Comparison of ENCODE assay signal across 14 mouse cellular contexts in the genomic region with DNA sequence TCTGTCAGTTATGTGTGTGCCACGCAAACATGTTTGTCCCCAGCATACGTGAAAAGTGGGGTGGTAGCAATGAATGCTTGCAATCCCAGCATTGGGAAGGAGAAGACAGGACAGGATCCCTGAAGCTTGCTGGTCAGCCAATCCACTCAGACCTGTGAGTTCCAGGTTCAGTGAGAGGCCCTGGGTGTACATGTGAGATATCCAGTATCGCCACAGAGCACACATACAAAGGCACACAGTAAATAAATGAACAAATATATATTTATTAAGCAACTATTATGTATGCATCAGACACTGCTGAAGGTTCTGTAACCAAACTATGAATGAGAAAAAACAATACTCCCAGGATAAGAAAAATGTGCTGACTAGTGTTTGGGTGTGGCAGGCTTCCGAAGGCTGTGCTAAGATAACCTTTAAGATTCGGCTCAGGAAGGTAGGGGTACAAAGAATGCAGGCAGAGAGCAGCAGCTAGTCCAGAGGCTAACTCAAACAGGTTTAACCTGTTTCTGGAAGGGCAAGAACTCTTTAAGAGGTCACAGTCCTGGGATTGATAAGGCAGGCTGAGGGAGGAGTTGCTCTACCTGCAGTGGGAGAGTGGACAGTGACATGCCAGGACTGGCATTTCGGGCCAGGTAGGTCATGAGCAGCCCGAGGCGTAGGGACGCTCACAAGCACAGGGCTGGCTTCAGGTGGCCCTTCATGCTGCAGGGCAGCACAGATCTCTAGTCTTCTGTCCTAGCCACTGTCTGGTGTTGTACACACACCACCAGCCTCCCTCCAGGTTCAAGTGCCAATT. TPM values are rescaled to one million over a fixed set of nuclear protein-coding genes. Genes with fewer than 3 reads are reported as not detected.
DNase-seq lines count a peak whose midpoint lies in the region; ATAC-seq and TF ChIP-seq lines count a peak whose summit lies in the region.
"Had no signal": no experiment of that assay in that cellular context is flagged by ENCODE, and none has a peak within 500 bp of the region (broad histone marks: within the 10 kb centered on the region; RNA-seq: fewer than 3 reads in every experiment).

No protein-coding gene starts in this region.

- peaks cover 16% of the 10 kb centered on the region for H3K36me3 ChIP-seq in kidney, embryonic 15.5 days
- no peaks in the 10 kb centered on the region for H3K36me3 ChIP-seq in intestine, embryonic 15.5 days
- peaks cover 2% of the 10 kb centered on the region for H3K36me3 ChIP-seq in myocyte (ENCODE audit: control insufficient read depth, insufficient read depth)
- H3K36me3 ChIP-seq in midbrain, embryonic 10.5 days = peaks cover 39% of the 10 kb centered on the region

- H3ac ChIP-seq in myocyte (ENCODE audit: control insufficient read depth, insufficient read length) = no peak overlapping the region

- no peak overlapping the region for H3K4me3 ChIP-seq in cerebellum, adult 2 months (replicated peaks; ENCODE audit: insufficient read depth, low read depth, low read length)
- H3K4me3 ChIP-seq in kidney, embryonic 15.5 days (replicated peaks) = no peak overlapping the region
- H3K4me3 ChIP-seq in intestine, embryonic 15.5 days (replicated peaks) = no peak overlapping the region
- H3K4me3 ChIP-seq in myocyte = no peak overlapping the region
- no peak overlapping the region for H3K4me3 ChIP-seq in midbrain, embryonic 10.5 days
- H3K4me3 ChIP-seq: limb, embryonic 13.5 days had no signal

- H3K4me1 ChIP-seq in cerebellum, adult 2 months (ENCODE audit: control insufficient read depth, insufficient read depth, low read length) = peaks cover 40% of the 10 kb centered on the region
- peaks cover 23% of the 10 kb centered on the region; the same call in 1 of the 2 replicates for H3K4me1 ChIP-seq in kidney, embryonic 15.5 days
- H3K4me1 ChIP-seq in intestine, embryonic 15.5 days (replicated peaks) = no peaks in the 10 kb centered on the region; the same call in 1 of the 2 replicates
- 0 out of 2 replicates have a peak, but pooled peaks cover 3% of the 10 kb centered on the region for H3K4me1 ChIP-seq in midbrain, embryonic 10.5 days

- no peak for TF ChIP-seq CTCF in cerebellum, adult 2 months (IDR thresholded peaks at IDR 0.05; ENCODE audit: borderline replicate concordance, insufficient read depth, low read depth, low read length)

- no peak for TF ChIP-seq POLR2A in cerebellum, adult 2 months (IDR thresholded peaks at IDR 0.05; ENCODE audit: borderline replicate concordance, insufficient read depth, low read length)
- TF ChIP-seq POLR2A in myocyte (IDR thresholded peaks at IDR 0.05; ENCODE audit: insufficient read length, low read depth) = no peak

- ATAC-seq in kidney, embryonic 15.5 days (replicated peaks; ENCODE audit: low FRiP score) = peak; percentile 63
- peak; percentile 96 for ATAC-seq in intestine, embryonic 15.5 days

- no peak overlapping the region for H3K27ac ChIP-seq in cerebellum, adult 2 months (ENCODE audit: insufficient read depth, low read length)
- 0 out of 2 replicates have a peak overlapping the region, but pooled peaks have one; percentile 6 for H3K27ac ChIP-seq in kidney, embryonic 15.5 days
- 0 out of 2 replicates have a peak overlapping the region, but pooled peaks have one; percentile 42 for H3K27ac ChIP-seq in intestine, embryonic 15.5 days
- no peak overlapping the region; the same call in 1 of the 2 replicates for H3K27ac ChIP-seq in midbrain, embryonic 10.5 days (replicated peaks)
- H3K27ac ChIP-seq: limb, embryonic 13.5 days had no signal

- DNase-seq in cerebellum, adult 2 months = peak; percentile 41 to 47
- DNase-seq in cerebellum, postnatal 36 days = no peak
- DNase-seq in kidney, postnatal 10 days = no peak
- no peak for DNase-seq in midbrain, embryonic 10.5 days (ENCODE audit: low spot score)
- no peak for DNase-seq in layer of hippocampus, postnatal 10 days (ENCODE audit: low spot score in 2 of 2)
- DNase-seq: adrenal gland, postnatal 10 days; cerebellum, adult 11-12 months; gastrocnemius, postnatal 14 days; right cerebral cortex, postnatal 4 days; thymus, adult 2 months had no signal

- H3K79me2 ChIP-seq in myocyte (ENCODE audit: control insufficient read depth, insufficient read depth) = no peaks in the 10 kb centered on the region

- H3K27me3 ChIP-seq in cerebellum, adult 2 months (ENCODE audit: control insufficient read depth, insufficient read depth, low read length) = no peaks in the 10 kb centered on the region
- H3K27me3 ChIP-seq in kidney, embryonic 15.5 days = no peaks in the 10 kb centered on the region
- H3K27me3 ChIP-seq in intestine, embryonic 15.5 days (replicated peaks) = no peaks in the 10 kb centered on the region
- no peaks in the 10 kb centered on the region for H3K27me3 ChIP-seq in myocyte (ENCODE audit: control insufficient read depth, insufficient read depth, insufficient read length)
- H3K27me3 ChIP-seq in midbrain, embryonic 10.5 days (ENCODE audit: low read depth, poor library complexity, severe bottlenecking) = no peaks in the 10 kb centered on the region
- H3K27me3 ChIP-seq: limb, embryonic 13.5 days had no signal

- 69% methylated on average over 9 of the region's 9 CpGs for WGBS in cerebellum, adult 2 months
- 85% methylated on average over 9 of the region's 9 CpGs for WGBS in kidney, embryonic 15.5 days
- 68% methylated on average over 9 of the region's 9 CpGs for WGBS in intestine, embryonic 15.5 days
- WGBS in midbrain, embryonic 10.5 days = 92% methylated on average over 9 of the region's 9 CpGs

- no peaks in the 10 kb centered on the region for H3K9me3 ChIP-seq in kidney, embryonic 15.5 days (replicated peaks)
- H3K9me3 ChIP-seq in intestine, embryonic 15.5 days = no peaks in the 10 kb centered on the region
- H3K9me3 ChIP-seq in midbrain, embryonic 10.5 days (replicated peaks) = no peaks in the 10 kb centered on the region
- H3K9me3 ChIP-seq: limb, embryonic 13.5 days had no signal

- H3K9ac ChIP-seq in kidney, embryonic 15.5 days = no peak overlapping the region
- no peak overlapping the region for H3K9ac ChIP-seq in intestine, embryonic 15.5 days
- H3K9ac ChIP-seq: limb, embryonic 13.5 days had no signal

- H3K4me2 ChIP-seq in kidney, embryonic 15.5 days = no peak overlapping the region
- H3K4me2 ChIP-seq in intestine, embryonic 15.5 days (replicated peaks) = peak overlapping the region; percentile 36
- H3K4me2 ChIP-seq in myocyte (ENCODE audit: low read depth) = no peak overlapping the region
- H3K4me2 ChIP-seq: limb, embryonic 13.5 days had no signal

TF ChIP-seq in myocyte, 11 proteins besides CTCF, POLR2A, EP300 and RAD21:
- no peak for TF ChIP-seq MYOD1 (IDR thresholded peaks at IDR 0.05; ENCODE audit: control insufficient read depth in 1 of 3, insufficient read length in 2 of 3, low read depth in 2 of 3)
- peak; percentile 55 for TF ChIP-seq POLR2AphosphoS2 (IDR thresholded peaks at IDR 0.05; ENCODE audit: insufficient read length, low read depth)
- no peak for TF ChIP-seq TCF3 (IDR thresholded peaks at IDR 0.05; ENCODE audit: insufficient read length, low read depth)
- TF ChIP-seq CEBPB (IDR thresholded peaks at IDR 0.05; ENCODE audit: insufficient read depth, poor library complexity, severe bottlenecking) = no peak

RNA-seq across cellular contexts. Expression of gene Tbpl1, which starts 33.4 kb away (rescaled TPM):
- 57.6 and 64.2 TPM in 2 replicates for polyA plus RNA-seq in cerebellum, adult 2 months (2012; rRNA removed)
- polyA plus RNA-seq in kidney, embryonic 15.5 days (2015; fragmentation: Nextera tagmentation; extraction: Ambion mirVana) = 74.5 and 75.7 TPM in 2 replicates
- 47.7 and 54.8 TPM in 2 replicates for polyA plus RNA-seq in intestine, embryonic 15.5 days (2015; fragmentation: Nextera tagmentation; extraction: Ambion mirVana)
- 72.5 TPM for polyA plus RNA-seq in myocyte (2012; fragmentation: generic; extraction: Trizol)
- polyA plus RNA-seq in midbrain, embryonic 10.5 days (2016; fragmentation: Nextera tagmentation; extraction: Ambion mirVana) = 102 and 107 TPM in 2 replicates
- 10 to 100 TPM; 58.9 to 61.9 TPM for total RNA-seq in layer of hippocampus, postnatal 10 days (2021)

RNA-seq across cellular contexts. Expression of gene Slc2a12, which starts 53.5 kb away (rescaled TPM):
- 1.3 and 2.8 TPM in 2 replicates for polyA plus RNA-seq in cerebellum, adult 2 months (2012; rRNA removed)
- polyA plus RNA-seq in kidney, embryonic 15.5 days (2015; fragmentation: Nextera tagmentation; extraction: Ambion mirVana) = 1.9 and 2.9 TPM in 2 replicates
- 0.38 and 0.40 TPM in 2 replicates for polyA plus RNA-seq in intestine, embryonic 15.5 days (2015; fragmentation: Nextera tagmentation; extraction: Ambion mirVana)
- polyA plus RNA-seq in myocyte (2012; fragmentation: generic; extraction: Trizol) = 0.01 TPM
- polyA plus RNA-seq in midbrain, embryonic 10.5 days (2016; fragmentation: Nextera tagmentation; extraction: Ambion mirVana) = 1.5 and 1.7 TPM in 2 replicates
- 1 to 10 TPM; 3.5 to 4.7 TPM for total RNA-seq in layer of hippocampus, postnatal 10 days (2021)

Comparison
In these comparisons a context has a peak if more than half of its experiments do, and no peak if none do; other contexts are left out.
1. DNase-seq: peak in cerebellum, adult 2 months (2 of 2); none in cerebellum, postnatal 36 days (0 of 2), kidney, postnatal 10 days (single experiment), midbrain, embryonic 10.5 days (single experiment) and layer of hippocampus, postnatal 10 days (0 of 2).
2. H3K27ac ChIP-seq: peak in kidney, embryonic 15.5 days (single experiment) and intestine, embryonic 15.5 days (single experiment); none in cerebellum, adult 2 months (single experiment) and midbrain, embryonic 10.5 days (single experiment).